Mouse (Mus musculus): ENCODE data around the gene Tceal9.
"Not testable (repeated sequence)": the region's sequence is repeated elsewhere in the genome, so short reads cannot be mapped to it uniquely, and the experiment has no call there.

The Tceal9 gene

GRCm38 (mm10) chrX:136270393-136271111, 25.7 kb downstream of the Tceal9 start:
- DNase-seq (ENCODE audit: low spot score): not testable (repeated sequence)

- DNase-seq (ENCODE audit: low spot score): no peak
Observed at GRCm38 (mm10) chrX:136274542-136274941, 29.7 kb downstream of the Tceal9 start.

DNA sequence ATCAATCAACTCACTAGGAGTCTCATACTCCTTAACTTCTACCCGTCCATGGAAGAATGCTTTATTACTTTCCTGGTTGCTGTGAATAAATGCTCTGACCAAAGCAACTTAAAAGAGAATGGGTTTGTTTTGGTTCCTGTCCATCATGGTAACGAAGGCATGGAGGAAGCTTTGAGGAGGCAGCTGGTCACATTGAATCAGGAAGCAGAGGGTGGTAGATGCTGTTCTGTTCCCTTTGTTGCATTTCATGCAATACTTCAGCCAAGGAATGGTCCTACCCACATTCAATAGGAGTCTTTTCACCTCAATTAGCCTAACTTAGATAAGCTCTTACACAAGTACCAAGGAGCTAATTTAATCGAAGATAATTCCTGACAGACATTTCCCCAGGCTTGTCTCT, 30.5 kb downstream of the Tceal9 start:
- DNase-seq (ENCODE audit: low spot score): no peak

DNA sequence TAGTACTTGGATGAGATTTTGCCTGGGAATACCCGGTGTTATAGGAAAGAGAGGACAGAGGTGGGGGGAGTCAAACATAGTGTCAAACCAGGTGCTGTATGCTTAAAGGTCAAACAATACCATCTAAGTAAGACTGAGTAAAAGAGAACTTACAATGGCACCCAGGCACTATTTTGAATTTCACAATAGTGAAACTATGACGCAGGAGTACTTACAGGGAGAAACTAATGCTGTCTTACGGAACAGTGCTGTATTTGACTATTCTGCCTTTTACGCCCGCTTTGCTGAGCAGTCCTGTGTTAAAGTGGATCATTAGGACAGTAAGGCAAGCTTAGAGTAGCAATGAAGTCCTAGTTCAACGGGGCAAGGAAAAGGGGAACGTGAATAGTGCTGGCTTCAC, 32.7 kb downstream of the Tceal9 start:
- DNase-seq (ENCODE audit: low spot score): no peak

- no peak for DNase-seq (ENCODE audit: low spot score)
Observed at GRCm38 (mm10) chrX:136278401-136278800, 33.5 kb downstream of the Tceal9 start.

- DNase-seq (ENCODE audit: low spot score): no peak
Observed at GRCm38 (mm10) chrX:136279410-136279809, 34.5 kb downstream of the Tceal9 start.

- DNase-seq (ENCODE audit: low spot score): no peak
Observed at GRCm38 (mm10) chrX:136290817-136291281, 46.0 kb downstream of the Tceal9 start.
